Mouse (Mus musculus) embryonic fibroblast, embryonic 13.5 days (primary cell): Measurements from ENCODE around the gene Uxt. TPM values are rescaled to one million over a fixed set of nuclear protein-coding genes. Genes with fewer than 3 reads are reported as not detected.

Experiments used
- H3K27ac ChIP-seq: 2 replicates; pipeline ENCODE4 v1.5.1; 2012; ENCODE audit warnings: low read length, control low read depth, inconsistent platforms; ENCODE audit not compliant: insufficient read depth
- H3K4me1 ChIP-seq: 2 replicates; pipeline ENCODE4 v1.6.1; 2011; ENCODE audit warnings: low read length; ENCODE audit not compliant: control insufficient read depth, insufficient read depth
- H3K4me3 ChIP-seq: 2 replicates; pipeline ENCODE4 v1.5.1; 2011; ENCODE audit warnings: mild to moderate bottlenecking, control low read depth, low read length; ENCODE audit not compliant: insufficient read depth
- CTCF ChIP-seq: IDR thresholded peaks from 2 replicates; pipeline ENCODE4 v1.5.1; 2011; ENCODE audit warnings: mild to moderate bottlenecking, control low read depth, low read length, moderate library complexity, borderline replicate concordance; ENCODE audit not compliant: insufficient read depth
- POLR2A ChIP-seq: IDR thresholded peaks from 2 replicates; pipeline ENCODE4 v1.6.1; 2011; ENCODE audit warnings: low read depth, mild to moderate bottlenecking, control low read depth, low read length, moderate library complexity
- polyA plus RNA-seq: library from polyadenylated mRNA; stranded (reverse); fragments of >200 nt; gene quantifications from 2 replicates; pipeline ENCODE4 v1.2.4, GENCODE M21; 2011; ENCODE audit warnings: low read depth; ENCODE audit not compliant: missing spikeins, insufficient read length

Uxt gene
- 27.6 and 29.6 TPM in 2 replicates for polyA plus RNA-seq

DNA sequence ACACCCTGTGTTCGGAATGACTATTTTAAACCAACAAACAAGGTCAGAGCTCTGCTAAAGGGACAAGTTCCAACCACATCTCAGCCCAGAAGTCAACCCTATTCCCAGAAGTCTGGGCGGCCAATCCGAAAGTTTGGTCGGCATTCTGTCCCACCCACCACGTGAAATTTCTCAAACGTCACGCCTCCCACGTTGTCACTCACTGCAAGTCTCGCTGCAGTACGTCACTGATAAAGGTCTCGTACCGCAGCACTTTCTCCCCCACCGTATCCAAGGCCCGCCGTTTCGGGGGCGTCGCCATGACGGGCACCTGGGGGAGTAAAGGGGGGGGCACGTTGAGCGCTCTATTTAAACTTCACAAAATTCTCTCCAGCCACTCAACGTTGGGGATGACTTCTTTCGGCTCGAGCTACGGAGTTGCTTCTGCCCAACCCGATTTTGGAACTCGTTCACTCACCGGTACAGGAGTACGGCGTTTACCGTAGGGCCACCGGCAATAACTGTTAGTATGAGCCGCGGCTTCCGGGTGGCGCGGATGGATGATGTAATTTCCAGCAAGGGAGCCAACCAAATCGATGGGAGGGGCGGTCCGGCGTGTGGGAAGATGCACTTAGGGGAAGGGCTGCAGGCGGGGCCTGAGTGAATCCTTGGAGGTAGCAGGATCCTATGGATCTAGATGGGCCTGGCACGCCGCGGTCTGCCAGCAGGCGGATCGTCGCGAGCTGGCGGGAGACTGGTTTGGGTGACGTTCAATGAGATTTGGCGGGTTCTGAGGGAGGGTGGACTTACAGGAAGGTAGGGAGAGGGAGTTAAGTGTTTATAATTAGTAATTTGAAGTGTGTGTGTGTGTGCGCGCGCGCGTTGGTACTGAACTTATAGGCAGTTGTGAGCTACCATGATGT lies at the start of gene Uxt:
TSS of gene Uxt (minus strand) at position 541 of the 902 bp plus-strand sequence.
- TF ChIP-seq CTCF (no peak), POLR2A (peak; percentile 71)
- Histone ChIP-seq H3K4me3 (peak within 1 kb of the TSS; percentile 76), H3K4me1 (no peaks in the 10 kb centered on the region), H3K27ac (peak within 1 kb of the TSS; percentile 88)

DNA sequence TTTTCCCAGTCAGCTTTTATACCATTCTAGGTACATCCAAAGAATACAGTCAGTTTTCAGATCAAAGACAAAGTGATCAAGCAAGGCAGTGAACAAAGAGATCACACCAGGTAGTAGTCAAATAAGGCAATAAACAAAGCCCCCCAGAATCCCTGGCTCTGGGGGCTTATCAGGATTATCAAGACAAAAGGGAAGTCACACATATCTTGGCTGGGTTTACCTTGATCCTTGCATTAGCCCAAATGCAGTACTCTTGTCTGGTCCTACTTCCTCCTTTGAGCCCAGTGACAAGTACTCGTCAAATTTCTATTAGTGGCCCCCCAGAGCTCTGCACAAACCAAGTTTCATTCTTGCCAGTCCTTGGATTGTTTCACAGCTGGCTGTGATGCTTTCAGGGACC lies 19.1 kb upstream of the Uxt start:
- no peak for TF ChIP-seq CTCF
- no peak for TF ChIP-seq POLR2A
- Histone ChIP-seq H3K4me3 (no peak overlapping the region), H3K4me1 (no peaks in the 10 kb centered on the region), H3K27ac (no peak overlapping the region)

DNA sequence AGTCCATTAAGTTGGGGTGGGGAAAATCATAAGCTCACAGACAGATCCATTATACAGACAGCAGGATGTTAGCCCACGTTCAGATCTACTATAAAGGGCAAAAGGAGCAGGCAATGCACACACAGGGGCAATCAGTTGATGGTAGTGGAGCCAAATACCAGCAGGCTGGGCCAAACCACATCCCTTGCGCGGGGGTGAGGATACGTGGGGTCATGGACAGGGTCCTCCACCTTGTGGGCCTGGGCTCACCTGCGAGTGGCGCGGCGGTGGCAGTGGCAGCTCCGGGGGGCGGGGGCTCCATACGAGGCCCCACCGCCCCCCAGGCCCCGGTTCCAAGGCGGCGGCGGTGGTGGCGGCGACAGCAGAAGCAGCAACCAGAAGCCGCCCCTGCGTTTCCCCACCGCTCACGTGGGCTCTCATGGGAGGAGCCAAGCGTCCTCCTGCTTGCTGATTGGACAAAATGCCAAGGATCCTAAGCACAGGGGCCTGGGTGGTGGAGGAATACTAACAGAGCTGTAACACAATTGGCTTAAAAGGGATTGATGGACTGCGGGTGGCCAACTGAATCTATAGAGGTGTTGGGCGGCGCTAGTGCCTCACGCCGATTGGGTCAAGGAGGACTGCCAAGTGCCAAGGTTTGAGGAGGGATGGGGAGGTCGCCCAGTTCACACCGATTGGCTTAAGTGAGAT lies 11.5 kb downstream of the Uxt start, which contains the start of gene Elk1:
TSS of gene Elk1 (minus strand) at position 418 of the 690 bp plus-strand sequence.
- Histone ChIP-seq H3K4me3 (peak within 1 kb of the TSS; percentile 78), H3K27ac (peak within 1 kb of the TSS; percentile 54), H3K4me1 (0 out of 2 replicates have a peak, but pooled peaks cover 2% of the 10 kb centered on the region)
- peak; percentile 19; the same call in 1 of the 2 replicates for TF ChIP-seq POLR2A
- no peak for TF ChIP-seq CTCF

- Histone ChIP-seq H3K27ac (no peak overlapping the region), H3K4me3 (no peak overlapping the region), H3K4me1 (0 out of 2 replicates have a peak, but pooled peaks cover 2% of the 10 kb centered on the region)
- no peak for TF ChIP-seq CTCF
- no peak for TF ChIP-seq POLR2A
These were observed 15.8 kb downstream of the Uxt start for GRCm38 (mm10) chrX:20946055-20946454.

DNA sequence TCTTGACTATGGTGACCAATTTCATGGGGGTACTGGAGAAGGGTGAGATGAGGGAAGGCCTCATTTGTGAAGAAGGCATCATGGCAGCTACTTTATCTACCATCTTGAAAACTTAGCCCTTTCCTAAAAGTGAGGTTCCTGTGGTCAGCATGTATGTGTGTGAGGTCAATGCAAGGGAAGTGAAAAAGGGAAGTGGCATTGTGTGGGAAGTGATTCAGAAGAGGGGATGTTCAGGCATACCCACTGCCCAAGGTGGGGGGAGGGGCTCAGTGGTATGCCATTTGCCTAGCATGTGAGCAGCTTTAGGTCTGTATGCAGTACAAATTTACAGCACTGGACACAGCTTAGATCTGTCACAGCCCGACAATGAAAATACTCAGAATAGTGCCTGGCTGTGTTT lies 29.9 kb downstream of the Uxt start:
- Histone ChIP-seq H3K4me3 (no peak overlapping the region), H3K4me1 (no peaks in the 10 kb centered on the region), H3K27ac (no peak overlapping the region)
- TF ChIP-seq CTCF (no peak), POLR2A (no peak)

- TF ChIP-seq CTCF = no peak
- no peak for TF ChIP-seq POLR2A
These were observed 30.5 kb downstream of the Uxt start, which contains the start of gene Cfp for GRCm38 (mm10) chrX:20931364-20931763. Gene Cfp (minus strand): TSS chrX:20931555.

GRCm38 (mm10) chrX:20929859-20930258 lies 32.0 kb downstream of the Uxt start:
- H3K4me3 ChIP-seq = no peak overlapping the region

More at GRCm38 (mm10) chrX:20931364-20931763, 30.5 kb downstream of the Uxt start, which contains the start of gene Cfp:
- H3K4me3 ChIP-seq = no peak within 1 kb of the TSS
- H3K27ac ChIP-seq = no peak within 1 kb of the TSS
- no peaks in the 10 kb centered on the region for H3K4me1 ChIP-seq

GRCm38 (mm10) chrX:20924976-20925375 lies 36.8 kb downstream of the Uxt start:
- no peak overlapping the region for H3K27ac ChIP-seq
- no peak overlapping the region for H3K4me3 ChIP-seq
- no peak for TF ChIP-seq POLR2A
- no peak for TF ChIP-seq CTCF
- H3K4me1 ChIP-seq = no peaks in the 10 kb centered on the region

More at GRCm38 (mm10) chrX:20929859-20930258, 32.0 kb downstream of the Uxt start:
- TF ChIP-seq POLR2A = no peak
- no peak for TF ChIP-seq CTCF
- H3K4me1 ChIP-seq = no peaks in the 10 kb centered on the region
- no peak overlapping the region for H3K27ac ChIP-seq

DNA sequence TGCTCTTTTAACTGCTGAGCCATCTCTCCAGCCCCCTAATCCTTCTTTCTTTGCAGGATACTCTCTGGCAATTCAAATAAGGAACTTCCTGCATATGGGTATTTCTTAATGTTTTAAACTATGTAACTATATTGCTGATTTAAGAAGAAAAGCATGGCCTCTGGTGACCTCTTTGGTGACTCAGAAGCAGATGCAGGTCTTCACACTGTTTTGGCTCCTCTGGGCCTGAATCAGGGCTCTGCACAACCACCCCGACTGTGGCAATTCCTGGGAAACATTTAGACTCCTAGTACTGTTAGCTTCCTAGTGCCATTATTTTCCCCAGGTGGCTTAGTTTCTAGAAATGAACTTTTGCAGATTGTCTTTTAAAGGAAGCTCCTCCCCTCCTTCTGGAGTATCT lies 38.3 kb downstream of the Uxt start:
- H3K4me1 ChIP-seq = no peaks in the 10 kb centered on the region
- no peak overlapping the region for H3K27ac ChIP-seq
- TF ChIP-seq CTCF (no peak), POLR2A (no peak)
- H3K4me3 ChIP-seq = no peak overlapping the region
